Mouse (Mus musculus) intestine, postnatal 0 days (tissue): Measurements from ENCODE around the gene Snrpa. TPM values are rescaled to one million over a fixed set of nuclear protein-coding genes. Genes with fewer than 3 reads are reported as not detected.
A peak's percentile ranks its signal among the peaks of the same experiment; 100 is the strongest.

Experiments
- ATAC-seq: fragments of 200-750 bp; cut with Nextera tagmentation; 2 replicates; pipeline ENCODE4 v1.8.0; 2017; ENCODE audit warnings: mild to moderate bottlenecking, moderate TSS enrichment, moderate library complexity
- H3K27ac ChIP-seq: fragments of 300-500 bp; sonication (generic); 2 replicates; pipeline ENCODE4 v1.5.1; 2014; ENCODE audit warnings: mild to moderate bottlenecking, low read depth, low read length, moderate library complexity
- H3K27me3 ChIP-seq: fragments of 300-500 bp; sonication (generic); replicated peaks from 2 replicates; pipeline ENCODE4 v1.6.1; 2014; ENCODE audit warnings: low read length, mixed read lengths; ENCODE audit not compliant: control insufficient read depth, insufficient read depth
- H3K36me3 ChIP-seq: fragments of 300-500 bp; sonication (generic); 2 replicates; pipeline ENCODE4 v1.6.1; 2014; ENCODE audit warnings: mild to moderate bottlenecking, moderate library complexity; ENCODE audit not compliant: control insufficient read depth, insufficient read depth
- H3K4me1 ChIP-seq: fragments of 300-500 bp; sonication (generic); replicated peaks from 2 replicates; pipeline ENCODE4 v1.6.1; 2014; ENCODE audit warnings: antibody characterized with exemption, low read length, mixed read lengths; ENCODE audit not compliant: control insufficient read depth, insufficient read depth
- H3K4me2 ChIP-seq: fragments of 300-500 bp; sonication (generic); replicated peaks from 2 replicates; pipeline ENCODE4 v1.6.1; 2014; ENCODE audit warnings: low read depth, mild to moderate bottlenecking, moderate library complexity
- H3K4me3 ChIP-seq: fragments of 300-500 bp; sonication (generic); 2 replicates; pipeline ENCODE4 v1.5.1; 2014; ENCODE audit warnings: low read depth, low read length
- H3K9ac ChIP-seq: fragments of 300-500 bp; sonication (generic); 2 replicates; pipeline ENCODE4 v1.6.1; 2014; ENCODE audit warnings: mild to moderate bottlenecking, low read depth, low read length
- H3K9me3 ChIP-seq: fragments of 300-500 bp; sonication (generic); 2 replicates; pipeline ENCODE4 v1.6.1; 2016; ENCODE audit warnings: mixed run types; ENCODE audit not compliant: control insufficient read depth
- CTCF ChIP-seq: sonication (generic); IDR thresholded peaks from 2 replicates; pipeline ENCODE4 v1.5.1; 2016; ENCODE audit warnings: low read depth, mild to moderate bottlenecking, control low read depth, antibody characterized with exemption, moderate library complexity
- WGBS: fragments of 180-500 bp; shearing (Covaris S2); extraction: QIAGEN DNeasy Blood & Tissue Kit; methylation state at CpG from one replicate; pipeline ENCODE4 v1.1.7; 2014; 5-methylcytosine and 5-hydroxymethylcytosine counted together
- microRNA counts: library from miRNA; unstranded; fragments of <30 nt; microRNA quantifications from one replicate; lab custom pipeline; 2016
- microRNA-seq: library from miRNA; unstranded; fragments of <30 nt; microRNA quantifications from one replicate; pipeline ENCODE4, GENCODE M21; 2016
- polyA plus RNA-seq: library from polyadenylated mRNA; unstranded; fragments of >200 nt; fragmentation: Nextera tagmentation; extraction: Ambion mirVana; gene quantifications from 2 replicates; pipeline ENCODE4 v1.2.1, GENCODE M21; 2015

The Snrpa gene
- polyA plus RNA-seq, 1 experiment from 2014 or later = 76.4 TPM

GRCm38 (mm10) chr7:27158171-27158570 is 37.9 kb downstream of the Snrpa start:
- no peaks in the 10 kb centered on the region for H3K9me3 ChIP-seq
- WGBS = 94% methylated on average over 9 of the region's 9 CpGs
- no peaks in the 10 kb centered on the region for H3K27me3 ChIP-seq
- no peak overlapping the region for H3K4me3 ChIP-seq
- peaks cover 37% of the 10 kb centered on the region for H3K36me3 ChIP-seq
- no peak for TF ChIP-seq CTCF
- no peak for ATAC-seq
- H3K27ac ChIP-seq = no peak overlapping the region
- H3K9ac ChIP-seq = no peak overlapping the region
- H3K4me1 ChIP-seq = peaks cover 8% of the 10 kb centered on the region; the same call in 1 of the 2 replicates
- H3K4me2 ChIP-seq = no peak overlapping the region

GRCm38 (mm10) chr7:27156005-27156404 is 40.1 kb downstream of the Snrpa start:
- no peak for ATAC-seq
- Histone ChIP-seq H3K27ac (no peak overlapping the region), H3K9me3 (no peaks in the 10 kb centered on the region), H3K4me1 (peaks cover 5% of the 10 kb centered on the region; the same call in 1 of the 2 replicates), H3K4me2 (no peak overlapping the region), H3K9ac (no peak overlapping the region), H3K27me3 (no peaks in the 10 kb centered on the region), H3K4me3 (no peak overlapping the region), H3K36me3 (peaks cover 31% of the 10 kb centered on the region)
- WGBS = 83% methylated on average over 13 of the region's 13 CpGs
- no peak for TF ChIP-seq CTCF

- Histone ChIP-seq H3K4me2 (no peak within 1 kb of the TSS; the same call in 1 of the 2 replicates), H3K36me3 (peaks cover 13% of the 10 kb centered on the region), H3K27me3 (no peaks in the 10 kb centered on the region), H3K9me3 (no peaks in the 10 kb centered on the region), H3K27ac (peak within 1 kb of the TSS; percentile 41; the same call in 1 of the 2 replicates), H3K4me3 (no peak within 1 kb of the TSS), H3K9ac (no peak within 1 kb of the TSS), H3K4me1 (no peaks in the 10 kb centered on the region)
- TF ChIP-seq CTCF = no peak
- 40% methylated on average over 10 of the region's 10 CpGs for WGBS
- ATAC-seq = peak; percentile 79
Observed at GRCm38 (mm10) chr7:27153205-27153764, 42.8 kb downstream of the Snrpa start, which contains the start of gene Cyp2t4. Cyp2t4 (plus strand) TSS chr7:27153714.

MicroRNA genes within 50 kb of the gene (microRNA counts, 519-probe panel; counts per million panel counts)
- not detected for microRNA mmu-miR-1191 (lab: Ali Mortazavi, UCI)

Small RNAs within 50 kb of the gene (microRNA-seq; reads per million reads assigned to microRNA genes)
- 0.82 reads per million for gene Mir1191
- not detected for gene Mir3101

Other genes starting within 250 kb of the Snrpa start
- not detected in 2 replicates for gene Cyp2a12, start 167.2 kb downstream of the Snrpa start, polyA plus RNA-seq
- gene Cyp2f2, start 76.4 kb downstream of the Snrpa start, polyA plus RNA-seq = 0.31 and 0.42 TPM in 2 replicates
- not detected in 2 replicates for gene Cyp2t4, start 42.6 kb downstream of the Snrpa start, polyA plus RNA-seq
- 63.9 and 64.0 TPM in 2 replicates for gene Egln2, start 29.5 kb downstream of the Snrpa start, polyA plus RNA-seq
- gene Rab4b, start 17.4 kb downstream of the Snrpa start, polyA plus RNA-seq = 96.2 and 103 TPM in 2 replicates
- gene Gm21983, start 15.2 kb downstream of the Snrpa start, polyA plus RNA-seq = 0.22 TPM in 1 of 2 replicates, not detected in the other
- not detected in 2 replicates for gene Mia, start 15.1 kb downstream of the Snrpa start, polyA plus RNA-seq
- gene BC024978, start 490 bp downstream of the Snrpa start, polyA plus RNA-seq = 1.9 and 2.4 TPM in 2 replicates
- 8.6 and 9.0 TPM in 2 replicates for gene Itpkc, start 32.4 kb upstream of the Snrpa start, polyA plus RNA-seq
- gene Coq8b, start 36.8 kb upstream of the Snrpa start, polyA plus RNA-seq = 16.8 and 18.7 TPM in 2 replicates
- 6.6 and 7.5 TPM in 2 replicates for gene Numbl, start 62.2 kb upstream of the Snrpa start, polyA plus RNA-seq
- gene Ltbp4, start 141.4 kb upstream of the Snrpa start, polyA plus RNA-seq = 40.7 and 43.7 TPM in 2 replicates
- 26.9 and 29.1 TPM in 2 replicates for gene Shkbp1, start 159.7 kb upstream of the Snrpa start, polyA plus RNA-seq
- gene Gm20479, start 161.1 kb upstream of the Snrpa start, polyA plus RNA-seq = 0.61 and 0.72 TPM in 2 replicates